Comparison of ENCODE assay signal across 8 mouse cellular contexts in the genomic region with DNA sequence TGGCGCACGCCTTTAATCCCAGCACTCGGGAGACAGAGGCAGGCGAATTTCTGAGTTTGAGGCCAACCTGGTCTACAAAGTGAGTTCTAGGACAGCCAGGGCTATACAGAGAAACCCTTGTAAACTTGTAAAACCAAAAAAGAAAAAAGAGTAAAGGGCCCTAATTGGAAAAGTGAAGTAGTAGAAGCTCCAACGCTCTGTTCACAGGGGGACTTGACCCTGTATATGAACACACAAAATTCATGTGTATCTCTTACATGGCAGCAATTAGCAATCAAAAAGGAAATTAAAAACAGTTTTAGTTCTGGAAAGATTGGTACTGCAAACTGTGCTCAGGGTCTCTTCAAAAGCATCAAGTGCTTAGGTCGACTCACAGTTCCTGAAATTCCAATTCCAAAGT. TPM values are rescaled to one million over a fixed set of nuclear protein-coding genes. Genes with fewer than 3 reads are reported as not detected.
DNase-seq lines count a peak whose midpoint lies in the region; ATAC-seq and TF ChIP-seq lines count a peak whose summit lies in the region.

No protein-coding gene starts in this region.

- H3K27ac ChIP-seq in kidney, postnatal 0 days = peak overlapping the region; percentile 95
- H3K27ac ChIP-seq in embryonic facial prominence, embryonic 12.5 days = peak overlapping the region; percentile 96; the same call in 1 of the 2 replicates
- H3K27ac ChIP-seq in intestine, embryonic 16.5 days (ENCODE audit: low read length) = no peak overlapping the region
- H3K27ac ChIP-seq in neural tube, embryonic 13.5 days (replicated peaks) = peak overlapping the region; percentile 93

- H3K27me3 ChIP-seq in kidney, postnatal 0 days (ENCODE audit: insufficient read depth, low read length) = no peaks in the 10 kb centered on the region
- no peaks in the 10 kb centered on the region for H3K27me3 ChIP-seq in embryonic facial prominence, embryonic 12.5 days
- no peaks in the 10 kb centered on the region for H3K27me3 ChIP-seq in intestine, embryonic 16.5 days (replicated peaks; ENCODE audit: control insufficient read depth, insufficient read depth, low read length)
- H3K27me3 ChIP-seq in neural tube, embryonic 13.5 days = no peaks in the 10 kb centered on the region

- no peak for DNase-seq in kidney, postnatal 0 days (ENCODE audit: low spot score)
- DNase-seq in kidney, adult 18-20 months = no peak
- no peak for DNase-seq in right cerebral cortex, postnatal 4 days
- no peak for DNase-seq in c-Kit-positive CD71-positive TER-119-positive erythroid progenitor cells, embryonic 14.5 days (ENCODE audit: low spot score)
- DNase-seq in thymus, postnatal 25 days = no peak

- peak overlapping the region; percentile 90; the same call in 1 of the 2 replicates for H3K9ac ChIP-seq in kidney, postnatal 0 days (ENCODE audit: low read depth, low read length)
- no peak overlapping the region for H3K9ac ChIP-seq in embryonic facial prominence, embryonic 12.5 days
- peak overlapping the region; percentile 98 for H3K9ac ChIP-seq in intestine, embryonic 16.5 days (ENCODE audit: low read depth, low read length)
- peak overlapping the region; percentile 98 for H3K9ac ChIP-seq in neural tube, embryonic 13.5 days

- WGBS in kidney, postnatal 0 days = 28% methylated on average over 6 of the region's 6 CpGs
- 34% methylated on average over 6 of the region's 6 CpGs for WGBS in embryonic facial prominence, embryonic 12.5 days
- 28% methylated on average over 6 of the region's 6 CpGs for WGBS in intestine, embryonic 16.5 days
- 26% methylated on average over 6 of the region's 6 CpGs for whole genome bisulfite sequencing in neural tube, embryonic 13.5 days

- TF ChIP-seq CTCF in kidney, postnatal 0 days (IDR thresholded peaks at IDR 0.05; ENCODE audit: low read depth) = no peak

- peaks cover 6% of the 10 kb centered on the region; the same call in 1 of the 2 replicates for H3K4me1 ChIP-seq in kidney, postnatal 0 days (replicated peaks; ENCODE audit: insufficient read depth, low read length)
- H3K4me1 ChIP-seq in embryonic facial prominence, embryonic 12.5 days = peaks cover 24% of the 10 kb centered on the region
- peaks cover 22% of the 10 kb centered on the region for H3K4me1 ChIP-seq in intestine, embryonic 16.5 days (ENCODE audit: control insufficient read depth, insufficient read depth, low read length)
- peaks cover 31% of the 10 kb centered on the region for H3K4me1 ChIP-seq in neural tube, embryonic 13.5 days (replicated peaks)

- H3K4me3 ChIP-seq in kidney, postnatal 0 days (replicated peaks; ENCODE audit: low read depth, low read length) = peak overlapping the region; percentile 93
- H3K4me3 ChIP-seq in embryonic facial prominence, embryonic 12.5 days = peak overlapping the region; percentile 98
- peak overlapping the region; percentile 85 for H3K4me3 ChIP-seq in intestine, embryonic 16.5 days (ENCODE audit: low read length)
- H3K4me3 ChIP-seq in neural tube, embryonic 13.5 days = peak overlapping the region; percentile 97

- H3K9me3 ChIP-seq in kidney, postnatal 0 days (replicated peaks; ENCODE audit: low read length) = no peaks in the 10 kb centered on the region
- no peaks in the 10 kb centered on the region for H3K9me3 ChIP-seq in embryonic facial prominence, embryonic 12.5 days
- H3K9me3 ChIP-seq in intestine, embryonic 16.5 days (ENCODE audit: control insufficient read depth, low read length) = no peaks in the 10 kb centered on the region
- no peaks in the 10 kb centered on the region for H3K9me3 ChIP-seq in neural tube, embryonic 13.5 days

- ATAC-seq in kidney, postnatal 0 days (replicated peaks; ENCODE audit: low FRiP score, low read depth) = no peak
- 0 out of 2 replicates have a peak, but pooled peaks have one; percentile 1 for ATAC-seq in embryonic facial prominence, embryonic 12.5 days (ENCODE audit: insufficient number of reproducible peaks, insufficient read depth, low FRiP score, low TSS enrichment)
- no peak for ATAC-seq in intestine, embryonic 16.5 days
- ATAC-seq in neural tube, embryonic 13.5 days (ENCODE audit: low read depth) = no peak

- peak overlapping the region; percentile 86 for H3K4me2 ChIP-seq in kidney, postnatal 0 days (ENCODE audit: low read length)
- peak overlapping the region; percentile 92 for H3K4me2 ChIP-seq in embryonic facial prominence, embryonic 12.5 days (replicated peaks)
- peak overlapping the region; percentile 30; the same call in 1 of the 2 replicates for H3K4me2 ChIP-seq in intestine, embryonic 16.5 days (ENCODE audit: low read depth, low read length)
- H3K4me2 ChIP-seq in neural tube, embryonic 13.5 days = peak overlapping the region; percentile 97

- H3K36me3 ChIP-seq in kidney, postnatal 0 days (ENCODE audit: insufficient read depth, low read length) = peaks cover 32% of the 10 kb centered on the region
- H3K36me3 ChIP-seq in embryonic facial prominence, embryonic 12.5 days = peaks cover 55% of the 10 kb centered on the region
- peaks cover 19% of the 10 kb centered on the region for H3K36me3 ChIP-seq in intestine, embryonic 16.5 days (ENCODE audit: control insufficient read depth, insufficient read depth, low read length)
- peaks cover 31% of the 10 kb centered on the region for H3K36me3 ChIP-seq in neural tube, embryonic 13.5 days

RNA-seq across cellular contexts. Expression of a gene that starts 0.3 kb away (rescaled TPM):
- 988 and 1,137 TPM in 2 replicates for polyA plus RNA-seq in kidney, postnatal 0 days (2015; fragmentation: Nextera tagmentation; extraction: Ambion mirVana)
- polyA plus RNA-seq in embryonic facial prominence, embryonic 12.5 days (2016; fragmentation: Nextera tagmentation; extraction: Ambion mirVana) = 804 and 834 TPM in 2 replicates
- 811 and 851 TPM in 2 replicates for polyA plus RNA-seq in intestine, embryonic 16.5 days (2015; fragmentation: Nextera tagmentation; extraction: Ambion mirVana)
- polyA plus RNA-seq in neural tube, embryonic 13.5 days (2015; fragmentation: Nextera tagmentation; extraction: Ambion mirVana) = 493 and 532 TPM in 2 replicates

RNA-seq across cellular contexts. Expression of a gene that starts 22.6 kb away (rescaled TPM):
- polyA plus RNA-seq in kidney, postnatal 0 days (2015; fragmentation: Nextera tagmentation; extraction: Ambion mirVana) = 3.7 and 4.0 TPM in 2 replicates
- 5.0 and 5.5 TPM in 2 replicates for polyA plus RNA-seq in embryonic facial prominence, embryonic 12.5 days (2016; fragmentation: Nextera tagmentation; extraction: Ambion mirVana)
- polyA plus RNA-seq in intestine, embryonic 16.5 days (2015; fragmentation: Nextera tagmentation; extraction: Ambion mirVana) = 2.5 and 4.1 TPM in 2 replicates
- polyA plus RNA-seq in neural tube, embryonic 13.5 days (2015; fragmentation: Nextera tagmentation; extraction: Ambion mirVana) = 16.0 and 20.7 TPM in 2 replicates

RNA-seq across cellular contexts. Expression of a gene that starts 26.1 kb away (rescaled TPM):
- 24.6 and 27.2 TPM in 2 replicates for polyA plus RNA-seq in kidney, postnatal 0 days (2015; fragmentation: Nextera tagmentation; extraction: Ambion mirVana)
- 83.8 and 89.5 TPM in 2 replicates for polyA plus RNA-seq in embryonic facial prominence, embryonic 12.5 days (2016; fragmentation: Nextera tagmentation; extraction: Ambion mirVana)
- 35.9 and 41.3 TPM in 2 replicates for polyA plus RNA-seq in intestine, embryonic 16.5 days (2015; fragmentation: Nextera tagmentation; extraction: Ambion mirVana)
- 11.8 and 16.1 TPM in 2 replicates for polyA plus RNA-seq in neural tube, embryonic 13.5 days (2015; fragmentation: Nextera tagmentation; extraction: Ambion mirVana)

RNA-seq across cellular contexts. Expression of a gene that starts 29.8 kb away (rescaled TPM):
- polyA plus RNA-seq in kidney, postnatal 0 days (2015; fragmentation: Nextera tagmentation; extraction: Ambion mirVana) = 0.24 TPM in 1 of 2 replicates, not detected in the other
- not detected in 2 replicates for polyA plus RNA-seq in embryonic facial prominence, embryonic 12.5 days (2016; fragmentation: Nextera tagmentation; extraction: Ambion mirVana)
- polyA plus RNA-seq in intestine, embryonic 16.5 days (2015; fragmentation: Nextera tagmentation; extraction: Ambion mirVana) = not detected in 2 replicates
- polyA plus RNA-seq in neural tube, embryonic 13.5 days (2015; fragmentation: Nextera tagmentation; extraction: Ambion mirVana) = not detected in 2 replicates

RNA-seq across cellular contexts. Expression of a gene that starts 30.8 kb away (rescaled TPM):
- polyA plus RNA-seq in kidney, postnatal 0 days (2015; fragmentation: Nextera tagmentation; extraction: Ambion mirVana) = 4.3 and 4.9 TPM in 2 replicates
- 4.4 and 4.9 TPM in 2 replicates for polyA plus RNA-seq in embryonic facial prominence, embryonic 12.5 days (2016; fragmentation: Nextera tagmentation; extraction: Ambion mirVana)
- polyA plus RNA-seq in intestine, embryonic 16.5 days (2015; fragmentation: Nextera tagmentation; extraction: Ambion mirVana) = 3.9 and 4.8 TPM in 2 replicates
- 3.2 and 4.7 TPM in 2 replicates for polyA plus RNA-seq in neural tube, embryonic 13.5 days (2015; fragmentation: Nextera tagmentation; extraction: Ambion mirVana)

Comparison
In these comparisons a context has a peak if more than half of its experiments do, and no peak if none do; other contexts are left out.
1. H3K4me2 ChIP-seq: peak in every context shown above with its lines; median percentile 97 in neural tube, embryonic 13.5 days; 92 in embryonic facial prominence, embryonic 12.5 days; 86 in kidney, postnatal 0 days; 30 in intestine, embryonic 16.5 days.